Mouse (Mus musculus) limb, embryonic 12.5 days (tissue): Measurements from ENCODE around the gene Hoxa7. TPM values are rescaled to one million over a fixed set of nuclear protein-coding genes. Genes with fewer than 3 reads are reported as not detected.
A peak's percentile ranks its signal among the peaks of the same experiment; 100 is the strongest.

ENCODE experiments used
- ATAC-seq: fragments of 200-750 bp; cut with Nextera tagmentation; 2 replicates; pipeline ENCODE4 v1.8.0; 2017; ENCODE audit warnings: low read depth, moderate TSS enrichment; ENCODE audit not compliant: insufficient number of reproducible peaks, insufficient read depth, low FRiP score, low TSS enrichment
- H3K27ac ChIP-seq: fragments of 300-500 bp; sonication (generic); 2 replicates; pipeline ENCODE4 v1.5.1; 2016; ENCODE audit warnings: mild to moderate bottlenecking, moderate library complexity
- H3K27me3 ChIP-seq: fragments of 300-500 bp; sonication (generic); 2 replicates; pipeline ENCODE4 v1.6.1; 2016; ENCODE audit warnings: mild to moderate bottlenecking, moderate library complexity
- H3K36me3 ChIP-seq: fragments of 300-500 bp; sonication (generic); 2 replicates; pipeline ENCODE4 v1.6.1; 2016; ENCODE audit warnings: mild to moderate bottlenecking, moderate library complexity
- H3K4me1 ChIP-seq: fragments of 300-500 bp; sonication (generic); replicated peaks from 2 replicates; pipeline ENCODE4 v1.6.1; 2016
- H3K4me2 ChIP-seq: fragments of 300-500 bp; sonication (generic); 2 replicates; pipeline ENCODE4 v1.6.1; 2016; ENCODE audit warnings: mild to moderate bottlenecking, moderate library complexity
- H3K4me3 ChIP-seq: fragments of 300-500 bp; sonication (generic); replicated peaks from 2 replicates; pipeline ENCODE4 v1.5.1; 2016; ENCODE audit warnings: mild to moderate bottlenecking
- H3K9ac ChIP-seq: fragments of 300-500 bp; sonication (generic); replicated peaks from 2 replicates; pipeline ENCODE4 v1.6.1; 2016; ENCODE audit warnings: mild to moderate bottlenecking, moderate library complexity
- H3K9me3 ChIP-seq: fragments of 300-500 bp; sonication (generic); 2 replicates; pipeline ENCODE4 v1.6.1; 2016; ENCODE audit warnings: mild to moderate bottlenecking, moderate library complexity
- WGBS: fragments of 180-500 bp; shearing (Covaris S2); methylation state at CpG from one replicate; pipeline ENCODE4 v1.1.7; 2016; 5-methylcytosine and 5-hydroxymethylcytosine counted together
- polyA plus RNA-seq: library from polyadenylated mRNA; unstranded; fragments of >200 nt; fragmentation: Nextera tagmentation; extraction: Ambion mirVana; gene quantifications from 2 replicates; pipeline ENCODE4 v1.2.1, GENCODE M21; 2016

Gene Hoxa7
- polyA plus RNA-seq, 1 experiment from 2014 or later, result 11.7 TPM

GRCm38 (mm10) chr6:52252016-52252774 lies 30.5 kb upstream of the Hoxa7 start:
- Histone ChIP-seq H3K4me1 (peaks cover 35% of the 10 kb centered on the region), H3K27ac (peak overlapping the region; percentile 98)
- ATAC-seq, result no peak

GRCm38 (mm10) chr6:52251177-52251879 lies 29.7 kb upstream of the Hoxa7 start:
- H3K27ac ChIP-seq, result peak overlapping the region; percentile 98
- H3K9ac ChIP-seq, result peak overlapping the region; percentile 100
- peaks cover 35% of the 10 kb centered on the region for H3K4me1 ChIP-seq
- H3K36me3 ChIP-seq, result peaks cover 32% of the 10 kb centered on the region
- peak overlapping the region; percentile 99 for H3K4me3 ChIP-seq
- H3K4me2 ChIP-seq, result peak overlapping the region; percentile 96
- peaks cover 36% of the 10 kb centered on the region for H3K27me3 ChIP-seq
- ATAC-seq, result no peak
- 5% methylated on average over 7 of the region's 7 CpGs for WGBS
- H3K9me3 ChIP-seq, result no peaks in the 10 kb centered on the region

More at GRCm38 (mm10) chr6:52252016-52252774, 30.5 kb upstream of the Hoxa7 start:
- Histone ChIP-seq H3K9me3 (no peaks in the 10 kb centered on the region), H3K9ac (peak overlapping the region; percentile 100), H3K36me3 (peaks cover 32% of the 10 kb centered on the region), H3K27me3 (peaks cover 39% of the 10 kb centered on the region), H3K4me3 (peak overlapping the region; percentile 99), H3K4me2 (peak overlapping the region; percentile 96)
- 3% methylated on average over 24 of the region's 24 CpGs for WGBS

GRCm38 (mm10) chr6:52249826-52250225 lies 28.2 kb upstream of the Hoxa7 start:
- H3K4me2 ChIP-seq, result peak overlapping the region; percentile 96
- H3K4me3 ChIP-seq, result peak overlapping the region; percentile 99
- ATAC-seq, result no peak

GRCm38 (mm10) chr6:52249415-52249738 lies 27.7 kb upstream of the Hoxa7 start:
- WGBS, result 2% methylated on average over 16 of the region's 16 CpGs
- peaks cover 35% of the 10 kb centered on the region for H3K4me1 ChIP-seq
- ATAC-seq, result no peak
- peaks cover 32% of the 10 kb centered on the region for H3K36me3 ChIP-seq
- H3K4me3 ChIP-seq, result peak overlapping the region; percentile 99
- H3K27ac ChIP-seq, result peak overlapping the region; percentile 98
- peaks cover 35% of the 10 kb centered on the region for H3K27me3 ChIP-seq
- peak overlapping the region; percentile 96 for H3K4me2 ChIP-seq
- H3K9ac ChIP-seq, result peak overlapping the region; percentile 100
- no peaks in the 10 kb centered on the region for H3K9me3 ChIP-seq

More at GRCm38 (mm10) chr6:52249826-52250225, 28.2 kb upstream of the Hoxa7 start:
- peak overlapping the region; percentile 100 for H3K9ac ChIP-seq
- 12% methylated on average over 4 of the region's 4 CpGs for WGBS
- peaks cover 35% of the 10 kb centered on the region for H3K4me1 ChIP-seq
- peaks cover 32% of the 10 kb centered on the region for H3K36me3 ChIP-seq
- H3K27me3 ChIP-seq, result peaks cover 35% of the 10 kb centered on the region
- H3K27ac ChIP-seq, result peak overlapping the region; percentile 98
- no peaks in the 10 kb centered on the region for H3K9me3 ChIP-seq

- Histone ChIP-seq H3K27ac (peak overlapping the region; percentile 98), H3K4me3 (peak overlapping the region; percentile 99), H3K36me3 (peaks cover 32% of the 10 kb centered on the region), H3K9ac (peak overlapping the region; percentile 100), H3K4me1 (peaks cover 38% of the 10 kb centered on the region), H3K9me3 (no peaks in the 10 kb centered on the region), H3K27me3 (peaks cover 35% of the 10 kb centered on the region), H3K4me2 (peak overlapping the region; percentile 96)
- ATAC-seq, result no peak
- WGBS, result 2% methylated on average over 27 of the region's 27 CpGs
These were observed 27.2 kb upstream of the Hoxa7 start for GRCm38 (mm10) chr6:52248638-52249414.

- H3K27ac ChIP-seq, result peak overlapping the region; percentile 98
- H3K9me3 ChIP-seq, result no peaks in the 10 kb centered on the region
- under 1% methylated on average over 23 of the region's 23 CpGs for WGBS
- no peak for ATAC-seq
- H3K4me3 ChIP-seq, result peak overlapping the region; percentile 99
- peaks cover 29% of the 10 kb centered on the region for H3K36me3 ChIP-seq
- peaks cover 40% of the 10 kb centered on the region for H3K4me1 ChIP-seq
- H3K27me3 ChIP-seq, result peaks cover 34% of the 10 kb centered on the region
- peak overlapping the region; percentile 100 for H3K9ac ChIP-seq
- peak overlapping the region; percentile 96 for H3K4me2 ChIP-seq
These were observed 26.3 kb upstream of the Hoxa7 start for GRCm38 (mm10) chr6:52247766-52248637.

- peak overlapping the region; percentile 100 for H3K9ac ChIP-seq
- H3K27me3 ChIP-seq, result peaks cover 27% of the 10 kb centered on the region
- H3K9me3 ChIP-seq, result no peaks in the 10 kb centered on the region
- H3K4me1 ChIP-seq, result peaks cover 43% of the 10 kb centered on the region
- peak overlapping the region; percentile 96 for H3K4me2 ChIP-seq
- H3K36me3 ChIP-seq, result peaks cover 19% of the 10 kb centered on the region
- peak overlapping the region; percentile 100 for H3K27ac ChIP-seq
- no peak for ATAC-seq
- H3K4me3 ChIP-seq, result peak overlapping the region; percentile 99
- 3% methylated on average over 3 of the region's 3 CpGs for WGBS
These were observed 25.3 kb upstream of the Hoxa7 start for GRCm38 (mm10) chr6:52246916-52247315.

GRCm38 (mm10) chr6:52246403-52246803 lies 24.7 kb upstream of the Hoxa7 start:
- Histone ChIP-seq H3K4me1 (peaks cover 48% of the 10 kb centered on the region), H3K9ac (peak overlapping the region; percentile 100), H3K4me3 (peak overlapping the region; percentile 99), H3K27me3 (peaks cover 24% of the 10 kb centered on the region), H3K27ac (peak overlapping the region; percentile 100), H3K9me3 (no peaks in the 10 kb centered on the region), H3K4me2 (peak overlapping the region; percentile 96), H3K36me3 (peaks cover 17% of the 10 kb centered on the region)
- under 1% methylated on average over 26 of the region's 26 CpGs for WGBS
- no peak for ATAC-seq

GRCm38 (mm10) chr6:52245757-52246142 lies 24.1 kb upstream of the Hoxa7 start, which contains the start of gene Hoxa11:
TSS of gene Hoxa11 (minus strand) at chr6:52245810.
- Histone ChIP-seq H3K4me1 (peaks cover 51% of the 10 kb centered on the region), H3K4me2 (peak within 1 kb of the TSS; percentile 96), H3K36me3 (peaks cover 16% of the 10 kb centered on the region), H3K27me3 (peaks cover 22% of the 10 kb centered on the region), H3K27ac (peak within 1 kb of the TSS; percentile 100), H3K9ac (peak within 1 kb of the TSS; percentile 100), H3K4me3 (peak within 1 kb of the TSS; percentile 99), H3K9me3 (no peaks in the 10 kb centered on the region)
- WGBS, result under 1% methylated on average over 20 of the region's 20 CpGs
- peak; percentile 35; the same call in 1 of the 2 replicates for ATAC-seq

GRCm38 (mm10) chr6:52245040-52245756 lies 23.5 kb upstream of the Hoxa7 start:
- peaks cover 46% of the 10 kb centered on the region for H3K4me1 ChIP-seq
- H3K4me2 ChIP-seq, result peak overlapping the region; percentile 96
- peak overlapping the region; percentile 100 for H3K27ac ChIP-seq
- WGBS, result under 1% methylated on average over 70 of the region's 71 CpGs
- ATAC-seq, result no peak
- peak overlapping the region; percentile 99 for H3K4me3 ChIP-seq
- H3K27me3 ChIP-seq, result peaks cover 16% of the 10 kb centered on the region
- H3K9me3 ChIP-seq, result no peaks in the 10 kb centered on the region
- H3K9ac ChIP-seq, result peak overlapping the region; percentile 100
- H3K36me3 ChIP-seq, result peaks cover 11% of the 10 kb centered on the region
